Mouse (Mus musculus): ENCODE results near the gene Nhp2. TPM values are rescaled to one million over a fixed set of nuclear protein-coding genes. Genes with fewer than 3 reads are reported as not detected.

The Nhp2 gene
- 10 to 100 TPM; 19.5 to 21.3 TPM for total RNA-seq (2021)
- long read RNA-seq, experiment 1, transcript Nhp2-202 (4 exons, 1,042 nt), result major isoform, 40 of 42 reads
- long read RNA-seq, experiment 1, partial matches to known transcripts, result 1 of 42 reads
- long read RNA-seq, experiment 1, other reads (novel, unspliced or antisense), result 0 of 42 reads
- long read RNA-seq, experiment 2, transcript Nhp2-202 (4 exons, 1,042 nt), result major isoform, 23 of 23 reads
- long read RNA-seq, experiment 2, partial matches to known transcripts, result 0 of 23 reads
- long read RNA-seq, experiment 2, other reads (novel, unspliced or antisense), result 0 of 23 reads

DNA sequence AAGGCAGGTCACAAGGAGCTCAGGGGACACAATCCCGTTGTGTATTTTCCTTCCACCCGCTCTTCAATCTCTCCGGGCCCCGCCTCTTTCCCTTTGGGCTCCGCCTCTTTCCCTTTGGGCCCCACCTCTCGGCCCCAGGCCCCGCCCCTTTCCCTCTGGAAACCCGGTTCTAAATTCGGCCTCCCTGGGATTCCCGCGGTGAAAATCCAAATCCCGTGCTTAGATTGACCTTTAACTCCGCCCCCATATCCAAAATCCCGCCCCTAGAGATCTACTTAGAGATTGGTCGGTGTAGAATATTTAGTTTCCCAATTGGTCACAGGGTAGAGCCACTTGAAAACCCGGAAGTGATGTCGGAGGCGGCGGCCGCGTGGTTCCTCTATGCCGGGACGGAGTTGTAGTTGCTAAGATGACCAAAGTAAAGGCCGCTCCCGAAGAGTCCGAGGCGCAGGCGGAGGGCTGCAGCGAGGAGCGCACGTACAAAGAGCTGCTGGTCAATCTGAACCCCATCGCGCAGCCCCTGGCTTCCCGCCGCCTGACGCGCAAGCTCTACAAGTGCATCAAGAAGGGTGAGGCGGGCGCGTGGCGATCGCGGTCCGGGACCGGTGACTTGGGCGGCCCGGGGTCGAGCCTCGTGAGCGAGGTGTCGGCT, at the start of gene Nhp2:
TSS of gene Nhp2 (plus strand) at position 327 of the 652 bp plus-strand sequence.
- intact Hi-C loops (cut with DNase I), result loop anchor here (5.0 to 10.0 kb wide), 2 partner anchors 33 to 385 kb away; partner anchors contain the start of genes Cdkl3, D930048N14Rik, N4bp3 and Ube2b
- DNase-seq, result peak; percentile 89 to 96

DNA sequence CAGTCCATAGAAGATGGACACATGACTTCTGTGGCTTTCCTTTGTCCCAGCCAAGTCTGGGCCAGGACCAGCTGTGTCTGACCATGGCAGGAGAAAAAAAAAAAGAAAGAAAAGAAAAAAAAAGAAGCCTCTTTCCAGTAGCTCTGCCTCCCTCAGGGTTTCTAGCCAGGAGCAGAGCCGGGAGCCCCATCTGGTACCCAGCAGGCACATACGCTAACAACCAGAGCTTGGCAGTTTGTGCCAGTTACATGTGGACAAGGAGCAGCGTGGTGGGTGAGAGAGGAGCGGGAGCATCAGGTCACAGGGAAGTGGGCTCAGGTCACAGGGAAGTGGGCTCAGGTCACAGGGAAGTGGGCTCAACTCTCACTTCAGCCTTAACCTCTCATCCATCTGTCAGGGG, 43.1 kb upstream of the Nhp2 start:
- no peak for DNase-seq
- intact Hi-C loops (cut with DNase I), result loop anchor here (5.0 kb wide), 1 partner anchor 39 kb away; no protein-coding TSS in a partner anchor

DNA sequence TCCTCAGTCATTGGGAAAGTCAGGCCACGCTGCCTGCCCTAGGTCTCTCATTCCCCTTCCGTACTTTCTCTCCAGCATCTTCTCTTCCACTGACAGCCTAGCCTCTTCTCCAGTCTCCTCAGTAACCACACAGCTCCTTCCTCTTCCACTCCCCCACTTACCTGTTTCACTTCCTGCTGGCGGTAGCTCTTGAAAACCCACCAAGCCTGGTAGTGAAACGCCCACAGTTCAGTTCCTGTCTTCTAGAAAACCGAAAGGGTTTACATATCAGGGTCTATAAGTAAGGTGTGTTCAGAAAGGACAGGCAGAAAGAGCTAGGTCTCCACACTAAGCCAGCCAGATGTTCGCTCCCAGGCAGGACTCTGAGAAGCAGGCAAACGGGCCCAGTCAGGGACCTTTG, 41.9 kb upstream of the Nhp2 start:
- DNase-seq, result no peak
- intact Hi-C loops (cut with DNase I), result loop anchor here (5.0 kb wide), 1 partner anchor 40 kb away; no protein-coding TSS in a partner anchor

DNA sequence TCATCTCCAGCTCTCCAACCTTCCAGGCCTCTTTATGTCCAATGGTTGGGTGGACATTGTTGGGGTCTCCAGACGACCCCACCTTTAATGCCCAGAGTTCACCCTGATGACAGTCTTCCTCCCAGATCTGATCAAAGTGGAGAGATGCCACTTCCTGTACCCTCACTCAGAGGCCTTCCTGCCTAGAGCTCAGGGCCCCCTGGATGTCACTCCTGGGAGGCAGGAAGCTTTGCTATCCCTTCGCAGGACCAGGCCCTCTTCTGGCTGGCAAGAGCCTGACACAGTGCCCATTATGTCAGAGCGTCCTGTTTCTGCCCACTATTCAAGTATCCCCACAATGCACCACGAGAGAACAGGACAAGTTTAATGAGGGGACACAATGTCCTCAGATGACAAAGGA, 40.5 kb upstream of the Nhp2 start:
- intact Hi-C loops (cut with DNase I), result loop anchor here (5.0 kb wide), 1 partner anchor 42 kb away; no protein-coding TSS in a partner anchor
- DNase-seq, result no peak

DNA sequence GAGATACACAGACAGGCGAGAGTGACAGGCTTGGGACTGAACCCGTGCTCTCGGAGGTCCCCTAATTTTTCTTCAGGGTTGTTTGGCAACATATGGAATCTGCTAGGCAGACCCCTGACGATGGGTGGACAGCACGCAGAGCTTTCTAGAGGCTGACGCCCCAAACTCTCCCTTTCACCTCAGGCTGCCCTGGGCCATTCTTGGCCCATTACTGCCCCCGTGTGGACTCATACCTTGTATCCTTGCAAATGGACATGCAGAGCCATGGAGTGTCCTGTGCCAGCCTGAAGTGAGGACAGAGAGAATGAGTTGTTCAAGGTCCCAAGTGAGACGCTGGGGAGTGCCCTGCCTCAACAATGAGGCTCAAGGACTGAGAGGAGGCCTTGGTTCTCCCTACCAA, 36.8 kb upstream of the Nhp2 start:
- DNase-seq, result peak; percentile 69 to 81
- intact Hi-C loops (cut with DNase I), result no loop called here

DNA sequence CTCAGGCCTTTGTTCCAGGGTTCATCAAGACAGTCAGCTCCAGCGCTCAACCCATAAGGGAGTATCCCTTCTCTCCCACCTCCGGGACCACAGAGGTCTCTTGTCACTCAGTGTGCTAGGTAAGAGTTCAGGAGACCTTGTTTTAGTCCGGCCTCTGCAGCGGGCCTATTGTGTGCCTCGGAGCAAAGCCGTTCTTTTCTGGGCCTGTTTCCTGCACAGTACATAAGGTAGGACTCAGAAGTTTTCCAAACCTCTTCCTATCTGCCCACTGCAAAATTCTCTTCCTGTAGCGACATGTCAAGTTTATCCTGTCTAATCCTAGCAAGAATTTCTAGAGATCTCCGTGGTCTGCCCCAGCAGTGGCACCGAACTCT, 35.5 kb upstream of the Nhp2 start:
- DNase-seq, result no peak
- intact Hi-C loops (cut with DNase I), result no loop called here

DNA sequence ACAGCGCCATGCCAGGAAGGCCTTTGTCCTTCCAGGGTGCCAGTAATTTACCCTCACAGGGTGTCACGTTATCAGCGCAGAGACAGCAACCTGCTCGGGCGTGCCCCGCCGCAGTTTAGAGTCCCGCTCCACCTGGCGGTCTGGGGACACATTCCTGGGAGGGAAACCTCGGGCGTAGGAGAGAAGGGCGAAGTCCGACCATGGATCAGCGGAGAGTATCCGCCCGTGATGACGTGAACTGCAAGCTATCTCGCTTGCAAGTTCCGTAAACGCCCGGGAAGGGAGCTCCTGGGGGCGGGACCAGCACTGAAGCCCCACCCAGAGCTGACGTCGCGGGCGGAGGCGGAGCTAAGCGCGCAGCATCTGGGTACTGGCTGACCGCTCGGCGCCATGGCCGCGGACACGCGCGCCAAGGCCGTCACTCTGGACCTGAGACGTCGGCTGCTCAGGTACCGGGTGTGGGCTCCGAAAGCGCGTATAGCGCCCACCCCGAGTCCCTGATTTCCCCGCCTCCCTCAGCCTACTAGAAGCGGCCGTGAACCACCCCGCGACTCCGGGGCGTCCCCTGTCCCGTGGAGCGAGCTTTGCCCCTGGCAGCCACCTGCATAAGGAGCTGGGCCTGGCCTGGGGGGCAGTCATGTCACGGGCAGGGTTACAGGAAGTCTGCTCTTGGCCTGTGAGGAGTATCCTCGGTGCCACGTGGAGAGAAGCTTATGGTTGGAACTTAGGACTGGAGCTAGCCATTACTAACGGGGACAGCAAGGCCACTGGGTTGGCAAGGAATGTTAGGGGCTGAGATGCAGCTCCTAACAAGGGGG, 34.9 kb upstream of the Nhp2 start, which contains the start of gene Phykpl:
TSS of gene Phykpl (plus strand) at position 327 of the 818 bp plus-strand sequence.
- intact Hi-C loops (cut with DNase I), result no loop called here

DNA sequence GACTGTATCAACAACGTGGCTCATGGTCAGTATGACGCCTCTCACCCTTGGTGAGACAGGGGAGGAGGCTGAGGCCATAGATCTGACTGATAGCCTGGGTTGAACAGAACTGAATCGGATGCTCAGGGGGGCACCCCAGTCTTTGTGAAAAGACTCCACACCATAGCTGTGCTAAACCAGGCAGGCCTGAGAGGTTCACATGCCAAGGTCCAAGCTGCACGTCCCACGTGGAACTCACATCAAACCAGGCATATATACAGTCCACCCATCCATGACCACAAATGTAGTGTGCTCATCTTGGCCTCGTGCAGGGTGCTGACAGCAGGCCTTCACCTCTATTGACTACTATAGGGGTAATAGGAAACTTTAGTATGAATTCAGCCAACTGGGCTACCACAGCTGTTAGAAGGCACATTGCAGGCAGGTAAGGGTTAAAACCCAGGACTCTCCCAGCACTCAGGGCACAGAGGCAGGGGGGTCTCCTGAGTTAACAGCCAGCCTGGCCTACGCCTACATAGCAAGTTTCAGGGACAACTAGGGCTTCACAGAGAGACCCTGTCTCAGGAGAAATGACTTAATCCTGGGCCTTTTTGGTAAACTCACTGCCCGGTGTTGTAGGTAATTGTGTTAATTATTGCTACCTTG, 33.8 kb upstream of the Nhp2 start:
- intact Hi-C loops (cut with DNase I), result loop anchor here (2.0 kb wide), 1 partner anchor 15 kb away; no protein-coding TSS in a partner anchor
- DNase-seq, result no peak

More for the DNA sequence above, 34.9 kb upstream of the Nhp2 start, which contains the start of gene Phykpl:
- peak; percentile 97 to 99 for DNase-seq

DNA sequence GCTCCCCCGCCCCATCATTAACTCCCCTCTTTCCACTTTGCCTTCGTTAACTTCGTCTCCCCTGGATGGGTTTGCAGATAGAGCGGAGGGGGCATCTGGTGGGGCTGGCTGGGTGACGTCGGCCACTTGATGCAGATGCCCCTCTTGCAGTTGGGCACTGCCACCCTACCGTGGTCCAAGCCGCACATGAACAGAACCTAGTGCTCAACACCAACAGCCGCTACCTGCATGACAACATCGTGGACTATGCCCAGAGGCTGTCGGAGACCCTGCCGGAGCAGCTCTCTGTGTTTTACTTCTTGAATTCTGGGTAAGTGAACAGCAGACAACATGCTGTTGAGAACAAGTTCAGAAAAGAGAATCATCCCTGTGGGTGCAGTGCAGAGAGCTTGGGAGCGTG, 33.1 kb upstream of the Nhp2 start:
- intact Hi-C loops (cut with DNase I), result loop anchor here (2.0 kb wide), 1 partner anchor 14 kb away; no protein-coding TSS in a partner anchor
- no peak for DNase-seq

DNA sequence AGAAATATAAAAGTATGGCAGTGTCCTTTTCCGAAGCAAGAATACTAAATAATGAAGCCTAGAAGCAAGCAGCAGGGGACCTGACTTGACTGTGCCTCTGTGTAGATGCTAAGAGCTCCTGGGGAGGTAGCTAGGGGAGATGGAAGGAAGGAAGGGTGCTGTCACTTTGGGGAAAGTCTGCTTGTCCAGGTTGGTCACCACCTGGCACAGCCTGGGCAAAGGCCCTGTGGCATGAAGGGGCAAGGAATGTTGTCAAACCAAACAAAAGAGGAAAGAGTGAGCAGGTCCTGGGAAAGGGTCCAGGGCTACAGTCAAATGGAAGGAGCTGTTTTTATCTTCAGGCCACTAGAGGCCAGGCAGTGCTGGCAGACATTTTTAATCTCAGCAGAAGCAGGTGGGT, 32.5 kb upstream of the Nhp2 start:
- intact Hi-C loops (cut with DNase I), result loop anchor here (2.0 kb wide), 1 partner anchor 14 kb away; no protein-coding TSS in a partner anchor
- no peak for DNase-seq

DNA sequence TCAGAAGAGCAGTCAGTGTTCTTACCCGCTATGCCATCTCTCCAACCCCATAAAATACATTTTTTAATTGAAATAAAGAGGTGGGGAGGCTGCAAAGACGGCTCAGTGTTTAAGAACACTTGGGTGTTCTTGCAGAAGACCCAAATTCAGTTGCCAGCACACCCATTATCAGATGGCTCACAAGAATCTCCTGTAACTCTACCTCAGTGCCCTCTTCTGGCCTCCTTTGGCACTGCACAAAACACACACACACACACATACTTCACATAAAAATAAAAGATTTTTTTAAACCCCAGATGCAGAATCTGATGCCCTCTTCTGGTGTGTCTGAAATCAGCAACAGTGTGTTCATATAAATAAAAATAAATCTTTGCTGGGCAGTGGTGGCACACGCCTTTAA, 30.7 kb upstream of the Nhp2 start:
- intact Hi-C loops (cut with DNase I), result no loop called here
- DNase-seq, result no peak

DNA sequence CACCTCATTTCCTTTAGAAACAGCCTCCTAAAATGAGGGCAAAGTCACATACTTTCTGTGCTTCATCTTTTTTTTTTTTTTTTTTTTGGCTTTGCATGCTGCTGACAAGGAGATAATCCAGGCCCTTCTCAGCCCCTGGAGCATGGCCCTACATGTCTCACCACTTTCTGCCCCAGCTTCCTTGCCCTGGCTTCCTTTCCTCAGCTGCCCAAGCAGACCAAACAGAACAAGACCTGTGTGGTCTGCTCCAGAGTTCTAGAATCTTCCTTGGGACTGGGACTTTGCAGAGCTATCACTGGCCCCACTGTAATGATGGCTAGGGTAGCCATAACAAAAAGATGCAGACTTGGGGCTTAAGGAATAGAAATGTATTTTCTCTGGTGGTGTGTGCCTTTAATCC, 29.5 kb upstream of the Nhp2 start:
- intact Hi-C loops (cut with DNase I), result no loop called here
- no peak for DNase-seq

DNA sequence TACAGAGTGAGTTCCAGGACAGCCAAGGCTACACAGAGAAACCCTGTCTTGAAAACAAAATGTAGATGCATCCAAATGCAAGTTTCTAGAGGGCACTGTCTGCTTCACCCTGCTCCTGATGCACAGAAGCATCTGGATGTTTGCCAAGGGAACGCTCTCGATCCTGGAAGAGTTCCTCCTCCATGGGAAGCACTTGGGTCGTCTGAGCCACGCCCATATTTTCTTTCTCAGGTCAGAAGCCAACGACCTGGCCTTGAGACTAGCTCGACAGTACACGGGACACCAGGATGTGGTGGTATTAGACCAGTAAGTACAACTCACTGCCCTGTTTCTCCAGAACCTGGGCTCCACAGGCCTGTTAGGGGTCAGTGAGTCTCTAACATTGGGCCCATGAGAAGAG, 28.4 kb upstream of the Nhp2 start:
- intact Hi-C loops (cut with DNase I), result no loop called here
- no peak for DNase-seq

DNA sequence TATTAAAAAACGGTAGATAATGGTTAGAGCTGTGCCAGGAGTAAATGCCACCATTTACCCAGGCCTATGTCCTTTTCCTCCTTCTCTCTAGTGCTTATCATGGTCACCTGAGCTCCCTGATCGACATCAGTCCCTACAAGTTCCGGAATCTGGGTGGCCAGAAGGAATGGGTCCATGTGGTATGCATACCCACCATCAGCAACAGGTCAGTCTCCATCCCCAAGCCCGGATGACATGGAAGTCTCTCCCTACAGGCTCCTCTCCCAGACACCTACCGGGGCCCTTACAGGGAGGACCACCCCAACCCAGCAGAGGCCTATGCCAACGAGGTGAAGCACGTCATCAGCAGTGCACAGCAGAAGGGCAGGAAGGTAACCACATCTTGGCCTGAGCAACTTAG, 27.6 kb upstream of the Nhp2 start:
- no peak for DNase-seq
- intact Hi-C loops (cut with DNase I), result no loop called here

DNA sequence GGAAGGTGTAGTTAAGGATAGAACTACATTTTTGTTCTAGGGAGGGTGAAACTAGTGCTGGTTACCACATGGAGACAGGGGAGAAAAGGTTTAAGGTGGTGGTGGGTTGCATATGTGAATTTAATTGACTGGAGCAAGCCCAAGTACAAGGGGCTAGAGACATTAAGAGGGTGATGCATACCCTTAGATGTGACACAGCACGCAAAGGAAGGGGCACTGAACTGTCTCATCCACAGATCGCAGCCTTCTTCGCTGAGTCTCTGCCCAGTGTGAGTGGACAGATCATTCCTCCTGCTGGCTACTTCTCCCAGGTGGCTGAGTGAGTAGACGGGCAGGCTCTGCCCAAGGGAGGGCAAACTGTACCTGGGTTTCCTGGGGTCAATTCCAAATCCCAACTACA, 26.2 kb upstream of the Nhp2 start:
- DNase-seq, result no peak
- intact Hi-C loops (cut with DNase I), result no loop called here

DNA sequence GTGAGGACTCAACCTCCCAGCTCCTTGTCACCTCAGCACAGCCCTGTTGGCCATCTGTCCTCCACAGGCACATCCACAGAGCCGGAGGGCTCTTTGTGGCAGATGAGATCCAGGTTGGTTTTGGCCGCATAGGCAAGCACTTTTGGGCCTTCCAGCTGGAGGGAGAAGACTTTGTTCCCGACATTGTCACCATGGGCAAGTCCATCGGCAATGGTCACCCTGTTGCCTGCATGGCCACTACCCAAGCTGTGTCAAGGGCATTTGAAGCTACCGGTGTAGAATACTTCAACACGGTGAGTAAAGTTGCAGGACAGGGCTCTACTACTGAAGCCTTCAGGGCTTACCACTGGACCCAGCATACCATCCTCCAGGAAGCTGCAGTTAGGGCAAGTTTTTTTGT, 25.7 kb upstream of the Nhp2 start:
- no peak for DNase-seq
- intact Hi-C loops (cut with DNase I), result no loop called here

DNA sequence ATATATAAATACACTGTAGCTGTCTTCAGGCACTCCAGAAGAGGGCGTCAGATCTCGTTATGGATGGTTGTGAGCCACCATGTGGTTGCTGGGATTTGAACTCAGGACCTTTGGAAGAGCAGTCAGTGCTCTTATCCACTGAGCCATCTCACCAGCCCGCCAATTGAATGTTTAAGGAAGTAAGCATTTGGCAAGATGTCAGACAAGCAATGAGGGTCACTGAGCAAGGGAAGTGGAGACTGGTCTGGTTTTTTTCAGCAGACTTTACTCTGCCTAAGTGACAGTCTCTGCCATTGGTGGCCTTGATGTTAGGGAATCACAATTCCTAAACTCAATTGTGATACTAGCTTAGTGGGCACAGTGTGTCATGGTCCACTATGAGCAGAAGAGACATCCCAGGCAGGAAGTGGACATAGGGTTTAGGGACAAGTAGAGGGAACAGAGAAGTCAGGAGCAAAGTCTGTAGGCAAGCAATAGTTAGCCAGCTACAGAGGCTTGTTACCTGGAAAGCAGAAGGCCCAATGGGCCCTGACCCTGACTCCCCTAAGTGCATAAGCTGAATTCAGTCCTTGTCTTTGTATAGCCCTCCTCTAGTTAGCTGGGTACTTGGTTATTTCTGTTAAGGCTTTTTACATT, 24.7 kb upstream of the Nhp2 start:
- intact Hi-C loops (cut with DNase I), result no loop called here

DNA sequence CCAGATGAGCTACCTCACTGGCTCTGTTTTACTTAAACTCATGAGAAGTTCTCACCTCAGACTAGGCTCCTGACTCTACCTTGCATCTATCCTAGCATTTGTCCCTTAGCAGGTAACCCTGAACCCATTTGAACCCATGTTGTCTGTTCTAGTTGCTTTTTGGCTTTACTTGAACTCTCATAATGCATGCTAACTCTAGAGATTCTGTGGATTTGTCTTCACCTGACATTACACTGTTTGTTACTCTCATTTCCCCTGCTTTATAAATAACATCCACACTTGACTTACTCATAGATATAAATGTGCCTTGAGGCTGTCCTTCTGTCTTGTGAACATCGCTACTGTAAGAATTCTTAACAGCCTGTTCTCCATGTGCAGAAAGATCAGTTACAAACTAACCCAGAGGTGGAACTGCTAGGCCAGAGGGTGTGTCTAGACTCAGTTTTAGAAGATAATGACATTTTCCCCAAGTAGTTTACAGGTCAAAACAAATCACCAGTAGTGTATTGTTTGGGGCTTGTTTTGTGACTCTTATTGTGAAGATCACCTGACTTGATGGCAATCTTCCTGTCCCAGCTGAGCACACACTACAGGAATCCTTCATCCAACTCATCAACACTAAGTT, 24.0 kb upstream of the Nhp2 start:
- no peak for DNase-seq
- intact Hi-C loops (cut with DNase I), result no loop called here

More for the DNA sequence above, 24.7 kb upstream of the Nhp2 start:
- DNase-seq, result no peak

DNA sequence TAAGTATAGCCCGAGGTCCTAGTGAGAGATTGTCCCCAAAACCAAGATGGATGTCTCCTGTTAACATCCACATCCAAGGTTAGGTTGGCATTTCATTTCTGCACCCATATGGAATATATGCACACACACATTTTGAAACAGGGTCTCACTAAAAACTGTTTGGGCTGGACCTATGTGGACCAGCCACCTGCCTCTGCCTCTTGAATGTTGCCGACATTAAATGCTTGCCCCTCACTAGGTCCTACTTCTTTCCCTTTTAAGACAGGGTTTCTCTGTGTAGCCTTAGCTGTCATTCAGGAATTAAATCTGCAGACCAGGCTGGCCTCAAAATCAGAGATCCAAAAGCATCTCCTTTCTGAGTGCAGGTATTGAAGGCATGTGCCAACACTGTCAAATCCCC, 22.0 kb upstream of the Nhp2 start:
- DNase-seq, result no peak
- intact Hi-C loops (cut with DNase I), result no loop called here
